Mouse (Mus musculus) B cell, adult 67 days (primary cell): ENCODE data around the gene Slc10a4. TPM values are rescaled to one million over a fixed set of nuclear protein-coding genes. Genes with fewer than 3 reads are reported as not detected.

ENCODE experiments used
- total RNA-seq, 2 experiments: library from RNA; stranded (reverse); gene quantifications; 4 replicates each; pipeline ENCODE4 v1.2.4; 2023

Slc10a4 gene
- total RNA-seq: not detected

GRCm38 (mm10) chr5:73006784-73007581 is at the start of gene Slc10a4:
Gene Slc10a4, plus strand, starts transcription at chr5:73006883.

DNA sequence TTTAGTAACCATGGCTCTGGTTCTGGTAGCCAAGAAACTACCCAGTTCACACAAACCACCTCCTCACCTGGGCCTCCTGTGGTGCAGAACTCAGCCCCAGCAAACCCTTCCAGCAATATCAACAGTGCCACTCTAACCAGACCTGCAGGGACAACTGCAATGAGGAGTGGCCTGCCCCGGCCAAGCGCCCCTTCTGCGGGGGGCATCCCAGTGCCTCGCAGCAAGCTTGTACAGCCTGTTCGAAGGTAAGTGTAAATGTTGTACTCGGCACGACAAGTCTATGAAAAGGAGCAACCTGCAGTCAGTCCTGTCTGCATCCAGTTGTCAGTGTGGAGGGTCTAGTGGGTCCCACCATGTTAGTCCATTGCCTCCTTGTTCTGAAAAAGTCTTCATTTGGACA is 32.1 kb upstream of the Slc10a4 start, which contains the start of gene Gm10135:
Gm10135 (minus strand) TSS at position 101 of the 400 bp plus-strand sequence.

Other genes starting within 250 kb of the Slc10a4 start
- 100 to 1,000 TPM; 127 to 148 TPM for gene Tec, start 138.4 kb upstream of the Slc10a4 start, total RNA-seq
- gene Slain2, start 92.6 kb upstream of the Slc10a4 start, total RNA-seq: 10 to 100 TPM; 66.0 to 84.8 TPM
- not detected for gene Gm10135, start 32.2 kb upstream of the Slc10a4 start, total RNA-seq
- 100 to 1,000 TPM; 192 to 239 TPM for gene Fryl, start 249.7 kb downstream of the Slc10a4 start, total RNA-seq